Mouse (Mus musculus): ENCODE results near the gene Slc39a13. TPM values are rescaled to one million over a fixed set of nuclear protein-coding genes. Genes with fewer than 3 reads are reported as not detected.
"Not testable (repeated sequence)": the region's sequence is repeated elsewhere in the genome, so short reads cannot be mapped to it uniquely, and the experiment has no call there.

Slc39a13 gene
- total RNA-seq, 2 experiments from 2014 or later = 25.1 to 29.4 TPM

GRCm38 (mm10) chr2:91044727-91045126 lies 25.5 kb downstream of the Slc39a13 start:
- intact Hi-C loops (cut with DNase I) = no loop called here
- no peak for DNase-seq (ENCODE audit: low spot score in 2 of 2)

GRCm38 (mm10) chr2:91042651-91043398 lies 27.4 kb downstream of the Slc39a13 start:
- intact Hi-C loops (cut with DNase I) = no loop called here

GRCm38 (mm10) chr2:91041786-91042185 lies 28.4 kb downstream of the Slc39a13 start:
- intact Hi-C loops (cut with DNase I) = no loop called here

More at GRCm38 (mm10) chr2:91042651-91043398, 27.4 kb downstream of the Slc39a13 start:
- no peak for DNase-seq (ENCODE audit: low spot score in 2 of 2)

GRCm38 (mm10) chr2:91035385-91035784 lies 34.8 kb downstream of the Slc39a13 start, which contains the start of gene Rapsn:
Gene Rapsn (plus strand): TSS chr2:91035620.
- DNase-seq (ENCODE audit: low spot score in 2 of 2) = no peak
- intact Hi-C loops (cut with DNase I) = no loop called here

More at GRCm38 (mm10) chr2:91041786-91042185, 28.4 kb downstream of the Slc39a13 start:
- no peak for DNase-seq (ENCODE audit: low spot score in 2 of 2)

- intact Hi-C loops (cut with DNase I) = no loop called here
- no peak for DNase-seq (ENCODE audit: low spot score in 2 of 2)
Observed at GRCm38 (mm10) chr2:91033000-91033399, 37.2 kb downstream of the Slc39a13 start.

GRCm38 (mm10) chr2:91031216-91031615 lies 39.0 kb downstream of the Slc39a13 start:
- no peak for DNase-seq (ENCODE audit: low spot score in 2 of 2)
- intact Hi-C loops (cut with DNase I) = no loop called here

GRCm38 (mm10) chr2:91027391-91028214 lies 42.6 kb downstream of the Slc39a13 start:
- no peak for DNase-seq (ENCODE audit: low spot score in 2 of 2)
- intact Hi-C loops (cut with DNase I) = no loop called here

GRCm38 (mm10) chr2:91026491-91026890 lies 43.7 kb downstream of the Slc39a13 start:
- no peak for DNase-seq (ENCODE audit: low spot score in 2 of 2)
- intact Hi-C loops (cut with DNase I) = no loop called here

- intact Hi-C loops (cut with DNase I) = no loop called here
- DNase-seq (ENCODE audit: low spot score in 2 of 2) = peak; percentile 42 to 83
Observed at GRCm38 (mm10) chr2:91025081-91025516, 45.1 kb downstream of the Slc39a13 start.

- intact Hi-C loops (cut with DNase I) = no loop called here
- no peak for DNase-seq (ENCODE audit: low spot score in 2 of 2)
Observed at GRCm38 (mm10) chr2:91023956-91024355, 46.3 kb downstream of the Slc39a13 start.

GRCm38 (mm10) chr2:91023131-91023530 lies 47.1 kb downstream of the Slc39a13 start:
- no peak for DNase-seq (ENCODE audit: low spot score in 2 of 2)
- intact Hi-C loops (cut with DNase I) = no loop called here

GRCm38 (mm10) chr2:91022266-91022665 lies 48.0 kb downstream of the Slc39a13 start:
- DNase-seq (ENCODE audit: low spot score in 2 of 2); intact Hi-C loops (cut with DNase I): not testable (repeated sequence)

GRCm38 (mm10) chr2:91019911-91020310 lies 50.3 kb downstream of the Slc39a13 start:
- no peak for DNase-seq (ENCODE audit: low spot score in 2 of 2)
- intact Hi-C loops (cut with DNase I) = no loop called here

- DNase-seq (ENCODE audit: low spot score in 2 of 2) = peak in 1 of 2 experiments; percentile 54
- intact Hi-C loops (cut with DNase I) = no loop called here
Observed at GRCm38 (mm10) chr2:91018061-91018788, 52.0 kb downstream of the Slc39a13 start.

- no peak for DNase-seq (ENCODE audit: low spot score in 2 of 2)
- intact Hi-C loops (cut with DNase I) = no loop called here
Observed at GRCm38 (mm10) chr2:91015386-91015785, 54.8 kb downstream of the Slc39a13 start.

GRCm38 (mm10) chr2:91013881-91014280 lies 56.3 kb downstream of the Slc39a13 start:
- DNase-seq (ENCODE audit: low spot score in 2 of 2) = no peak
- intact Hi-C loops (cut with DNase I) = no loop called here
